Mouse (Mus musculus) small intestine, adult 2 months (tissue): ENCODE measurements around the gene Trove2.

Source experiments
- CTCF ChIP-seq: fragments of 200-500 bp; IDR thresholded peaks from 2 replicates; pipeline ENCODE4 v1.5.1; 2012; ENCODE audit warnings: low read depth, mild to moderate bottlenecking, control low read depth, inconsistent platforms, low read length, moderate library complexity, mixed read lengths; ENCODE audit not compliant: insufficient replicate concordance, insufficient read length; ENCODE audit errors: extremely low read depth
- POLR2A ChIP-seq: fragments of 200-500 bp; IDR thresholded peaks from 2 replicates; pipeline ENCODE4 v1.6.1; 2012; ENCODE audit warnings: low read depth, mild to moderate bottlenecking, control low read depth, inconsistent platforms, low read length, moderate library complexity

GRCm38 (mm10) chr1:143731691-143732090 lies 45.2 kb downstream of the Trove2 start:
- TF ChIP-seq POLR2A (no peak), CTCF (no peak)
